Mouse (Mus musculus) heart, postnatal 0 days (tissue): ENCODE data around the gene Tmco1.

Experiments
- CTCF ChIP-seq: IDR thresholded peaks from 2 replicates; pipeline ENCODE4 v1.5.1; 2016; ENCODE audit warnings: antibody characterized with exemption, control low read depth, low read depth
- EP300 ChIP-seq: IDR thresholded peaks from 2 replicates; pipeline ENCODE4 v1.6.1; 2016; ENCODE audit warnings: antibody characterized with exemption, low read depth

DNA sequence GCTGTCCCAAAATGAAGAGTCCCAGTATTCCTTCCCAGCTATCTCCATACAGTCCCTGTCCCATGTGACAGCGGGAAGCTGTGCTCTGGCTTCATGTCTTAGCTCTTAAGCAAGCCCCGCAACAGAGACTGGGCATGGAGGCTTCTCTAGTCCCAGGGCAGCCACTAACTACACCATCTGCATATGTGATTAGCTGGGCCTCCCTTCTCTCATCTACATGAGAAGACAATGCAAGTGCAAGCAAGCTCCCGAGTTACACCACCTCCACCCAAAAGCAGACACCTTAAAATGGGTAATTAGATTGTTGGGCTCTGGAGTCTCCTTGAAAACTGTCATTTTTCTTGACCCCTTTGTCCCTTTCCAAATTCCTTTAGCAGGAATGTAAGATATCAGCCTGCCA lies 26.1 kb upstream of the Tmco1 start:
- no peak for TF ChIP-seq CTCF
- TF ChIP-seq EP300 = no peak
